Mouse (Mus musculus) heart, adult 2 months (tissue): ENCODE measurements around the gene Usp44.

Experiments used
- CTCF ChIP-seq: fragments of 200-600 bp; IDR thresholded peaks from 2 replicates; pipeline ENCODE4 v1.8.1; 2022; ENCODE audit warnings: antibody characterized with exemption, mild to moderate bottlenecking, moderate library complexity
- POLR2A ChIP-seq: fragments of 200-500 bp; IDR thresholded peaks from 2 replicates; pipeline ENCODE4 v1.6.1; 2011; ENCODE audit warnings: mild to moderate bottlenecking, low read depth, low read length, control low read depth; ENCODE audit not compliant: insufficient read depth

- TF ChIP-seq CTCF (no peak), POLR2A (no peak)
Measured at GRCm38 (mm10) chr10:93803199-93803598, 28.2 kb upstream of the Usp44 start.
